Mouse (Mus musculus) cortical plate, adult 2 months (tissue): ENCODE data around the gene Nsd1. TPM values are rescaled to one million over a fixed set of nuclear protein-coding genes. Genes with fewer than 3 reads are reported as not detected.
"Not testable (repeated sequence)": the region's sequence is repeated elsewhere in the genome, so short reads cannot be mapped to it uniquely, and the experiment has no call there.

ENCODE experiments used
- H3K27ac ChIP-seq: fragments of 200-500 bp; 2 replicates; pipeline ENCODE4 v1.5.1; 2012; ENCODE audit warnings: low read length, control low read depth, inconsistent platforms; ENCODE audit not compliant: insufficient read depth
- H3K4me1 ChIP-seq: fragments of 200-500 bp; 2 replicates; pipeline ENCODE4 v1.6.1; 2011; ENCODE audit warnings: low read length; ENCODE audit not compliant: control insufficient read depth, insufficient read depth
- H3K4me3 ChIP-seq: fragments of 200-500 bp; 2 replicates; pipeline ENCODE4 v1.5.1; 2011; ENCODE audit warnings: mild to moderate bottlenecking, low read length, control low read depth; ENCODE audit not compliant: insufficient read depth
- CTCF ChIP-seq: fragments of 200-500 bp; IDR thresholded peaks from 2 replicates; pipeline ENCODE4 v1.5.1; 2011; ENCODE audit warnings: mild to moderate bottlenecking, control low read depth, low read length; ENCODE audit not compliant: insufficient read depth; ENCODE audit errors: extremely low read depth
- POLR2A ChIP-seq: fragments of 200-500 bp; IDR thresholded peaks from 2 replicates; pipeline ENCODE4 v1.6.1; 2011; ENCODE audit warnings: mild to moderate bottlenecking, low read length, control low read depth; ENCODE audit not compliant: insufficient read depth; ENCODE audit errors: extremely low read depth
- polyA plus RNA-seq: library from polyadenylated mRNA; depleted of rRNA; stranded (reverse); fragments of >200 nt; gene quantifications from 2 replicates; pipeline ENCODE4 v1.2.3, GENCODE M21; 2012

Gene Nsd1
- polyA plus RNA-seq, 1 experiment = 37.4 TPM

DNA sequence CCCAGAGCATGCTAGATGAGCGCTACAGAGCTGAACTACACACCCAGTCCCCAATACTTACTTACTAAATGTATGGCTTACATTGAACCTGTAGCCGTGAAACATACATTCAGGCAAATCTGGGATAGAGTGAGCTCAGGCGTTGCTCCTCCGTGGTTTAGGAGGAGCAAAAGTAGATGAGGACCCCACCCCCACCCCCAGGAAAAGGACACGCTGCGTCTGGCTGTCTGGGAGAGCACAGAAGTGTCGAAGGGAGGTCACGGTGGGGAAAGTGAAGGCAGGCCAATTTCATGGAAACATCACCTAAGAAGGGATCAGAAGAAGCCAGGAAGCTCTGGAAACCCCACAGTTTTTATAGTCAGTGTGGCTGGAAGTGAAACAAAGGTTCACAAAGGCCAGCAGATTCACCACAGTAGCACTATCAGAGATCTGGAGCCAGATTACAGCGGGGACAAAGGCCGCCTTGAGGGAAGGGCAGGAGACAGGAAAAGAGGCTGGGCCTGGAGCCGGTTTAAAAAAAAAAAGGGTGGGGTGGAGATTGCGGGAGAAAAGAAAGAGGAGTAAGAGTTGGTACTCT lies 20.0 kb upstream of the Nsd1 start:
- Histone ChIP-seq H3K27ac (peak overlapping the region; percentile 31; the same call in 1 of the 2 replicates), H3K4me3 (peak overlapping the region; percentile 38), H3K4me1 (peaks cover 4% of the 10 kb centered on the region)
- TF ChIP-seq CTCF = no peak
- TF ChIP-seq POLR2A = no peak

GRCm38 (mm10) chr13:55190121-55190868 lies 19.3 kb upstream of the Nsd1 start:
- Histone ChIP-seq H3K27ac (no peak overlapping the region), H3K4me1 (peaks cover 4% of the 10 kb centered on the region), H3K4me3 (peak overlapping the region; percentile 38)
- peak; percentile 30; the same call in 1 of the 2 replicates for TF ChIP-seq CTCF
- peak; percentile 94 for TF ChIP-seq POLR2A

- peaks cover 4% of the 10 kb centered on the region for H3K4me1 ChIP-seq
- H3K27ac ChIP-seq = no peak overlapping the region
- no peak overlapping the region for H3K4me3 ChIP-seq
- no peak for TF ChIP-seq CTCF
- no peak for TF ChIP-seq POLR2A
Measured at GRCm38 (mm10) chr13:55191535-55191934, 18.0 kb upstream of the Nsd1 start.

DNA sequence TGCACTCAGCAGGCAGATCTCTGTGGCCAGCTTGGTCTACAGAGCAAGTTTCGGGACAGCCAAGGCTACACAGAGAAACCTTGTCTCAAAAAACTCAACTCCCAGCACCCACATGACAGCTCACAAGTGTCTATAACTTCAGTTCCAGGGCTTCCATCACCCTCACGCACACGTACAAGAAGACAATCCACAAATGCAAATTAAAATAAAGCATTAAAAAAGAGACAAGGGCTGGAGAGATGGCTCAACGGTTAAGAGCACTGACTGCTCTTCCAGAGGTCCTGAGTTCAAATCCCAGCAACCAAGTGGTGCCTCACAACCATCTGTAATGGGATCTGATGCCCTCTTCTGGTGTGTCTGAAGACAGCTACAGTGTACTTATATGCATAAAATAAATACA lies 6.8 kb upstream of the Nsd1 start:
- H3K4me3 ChIP-seq, H3K4me1 ChIP-seq: not testable (repeated sequence)

DNA sequence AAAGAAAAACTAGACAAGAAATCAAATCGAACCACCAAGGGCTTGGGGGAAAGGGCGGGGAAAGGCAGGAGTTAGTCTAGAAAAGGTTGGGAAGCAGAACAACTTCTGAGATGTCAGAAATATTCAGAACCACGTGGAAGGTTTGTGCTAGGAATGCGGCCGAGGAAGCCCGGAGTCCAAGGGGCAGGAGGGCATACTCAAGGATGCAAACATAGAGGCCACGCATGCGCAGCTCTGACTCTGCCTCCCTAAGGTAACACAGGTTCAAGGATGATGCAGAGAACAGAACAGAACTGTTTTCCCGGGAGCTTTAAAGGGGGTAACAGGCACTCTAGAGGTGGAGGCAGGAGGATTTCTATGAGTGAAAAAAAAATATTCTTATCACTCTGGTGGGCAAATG lies 5.8 kb upstream of the Nsd1 start:
- Histone ChIP-seq H3K4me1 (no peaks in the 10 kb centered on the region), H3K4me3 (no peak overlapping the region), H3K27ac (no peak overlapping the region)
- TF ChIP-seq POLR2A = no peak

More for the DNA sequence above, 6.8 kb upstream of the Nsd1 start:
- H3K27ac ChIP-seq = not testable (repeated sequence)

DNA sequence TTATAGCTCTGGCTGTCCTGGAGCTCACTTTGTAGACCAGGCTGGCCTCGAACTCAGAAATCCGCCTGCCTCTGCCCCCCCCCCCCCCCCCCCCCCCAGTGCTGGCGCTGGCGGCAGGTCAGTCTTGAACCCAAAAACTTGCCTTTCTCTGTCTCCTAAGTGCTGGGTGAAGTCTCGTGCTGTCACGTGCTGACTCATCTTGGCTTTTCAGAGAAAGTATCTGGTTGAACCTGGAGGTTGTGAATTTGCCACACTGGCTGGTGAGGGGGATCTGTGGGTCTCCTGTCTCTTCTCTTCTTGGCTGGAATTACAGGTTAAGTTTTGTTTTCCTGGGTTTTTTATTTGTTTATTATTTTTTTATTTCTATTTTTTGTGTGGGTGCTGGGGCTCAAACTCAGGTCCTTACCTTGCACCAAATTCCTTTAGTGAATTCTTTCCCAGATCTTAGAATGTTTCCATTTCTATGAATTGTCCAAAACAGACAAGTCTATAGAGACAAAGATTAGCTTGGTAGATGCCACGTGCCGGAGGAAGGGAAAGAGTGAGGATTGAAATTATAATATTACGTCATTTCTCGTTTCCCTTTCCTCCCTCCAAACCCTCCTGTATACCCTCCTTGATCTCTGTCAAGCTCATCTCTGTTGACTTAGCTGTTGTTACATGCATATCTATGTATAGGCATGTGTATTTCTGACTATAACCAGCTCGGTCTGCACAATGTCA lies 4.8 kb upstream of the Nsd1 start:
- no peak for TF ChIP-seq CTCF
- TF ChIP-seq POLR2A = no peak
- no peak overlapping the region for H3K27ac ChIP-seq
- H3K4me1 ChIP-seq = no peaks in the 10 kb centered on the region
- no peak overlapping the region for H3K4me3 ChIP-seq

- TF ChIP-seq CTCF (no peak), POLR2A (no peak)
- H3K4me3 ChIP-seq = no peak overlapping the region
- H3K27ac ChIP-seq = no peak overlapping the region
- no peaks in the 10 kb centered on the region for H3K4me1 ChIP-seq
Measured at GRCm38 (mm10) chr13:55205448-55206205, 4.0 kb upstream of the Nsd1 start.

DNA sequence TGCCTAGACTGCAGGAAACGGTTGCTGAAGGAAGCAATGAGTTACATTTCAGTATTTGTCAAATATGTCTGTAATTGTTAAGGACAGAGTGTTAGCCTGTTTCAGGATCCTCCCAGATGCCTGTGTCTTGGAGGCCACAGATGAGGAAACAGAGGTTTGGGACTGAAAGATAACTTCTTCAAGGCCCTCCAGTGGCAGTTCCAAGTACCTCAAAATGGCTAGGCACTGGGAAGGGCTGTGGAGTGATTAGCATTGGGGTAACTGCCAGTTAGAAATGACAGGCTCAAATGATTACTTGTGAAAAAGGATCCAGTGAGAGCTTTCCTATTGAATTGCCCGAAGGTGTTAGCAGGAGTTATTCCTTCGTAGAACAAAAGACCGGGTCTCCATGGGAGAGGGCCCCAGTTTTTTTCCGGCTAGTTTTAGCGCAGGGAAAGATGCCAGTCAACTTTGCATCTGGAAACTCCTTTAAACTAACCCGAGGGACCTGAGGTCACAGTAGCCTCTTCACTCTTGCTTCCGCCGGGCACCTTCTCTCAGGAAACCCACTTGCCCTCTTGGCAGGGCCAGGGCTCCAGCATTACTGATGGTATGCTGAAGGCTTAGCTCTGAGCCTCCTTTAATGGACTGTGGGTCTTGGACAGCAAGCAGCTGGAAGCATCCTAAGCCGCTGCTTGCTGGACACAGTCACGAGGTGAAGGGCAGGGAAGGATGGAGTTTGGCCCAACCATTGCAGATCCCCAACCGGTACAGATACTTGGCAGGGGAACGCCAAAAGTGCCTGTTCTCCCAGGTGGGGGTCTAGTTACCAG lies 539 bp upstream of the Nsd1 start:
- no peak overlapping the region for H3K4me3 ChIP-seq
- no peak for TF ChIP-seq POLR2A
- no peak; the same call in 1 of the 2 replicates for TF ChIP-seq CTCF
- no peak overlapping the region for H3K27ac ChIP-seq
- H3K4me1 ChIP-seq = peaks cover 3% of the 10 kb centered on the region
